Mouse (Mus musculus) thymus, adult 2 months (tissue): ENCODE data around the gene Calcrl.

ENCODE experiments used
- CTCF ChIP-seq: fragments of 200-500 bp; IDR thresholded peaks from 2 replicates; pipeline ENCODE4 v1.5.1; 2012; ENCODE audit warnings: mild to moderate bottlenecking, control low read depth, low read length, moderate library complexity, borderline replicate concordance; ENCODE audit not compliant: control insufficient read depth, poor library complexity, insufficient read depth; ENCODE audit errors: extremely low read depth
- POLR2A ChIP-seq: fragments of 200-500 bp; IDR thresholded peaks from 2 replicates; pipeline ENCODE4 v1.6.1; 2012; ENCODE audit warnings: mild to moderate bottlenecking, low read length, control low read depth, moderate library complexity; ENCODE audit not compliant: control insufficient read depth, poor library complexity, insufficient read depth; ENCODE audit errors: extremely low read depth

- TF ChIP-seq POLR2A (no peak), CTCF (no peak)
Observed at GRCm38 (mm10) chr2:84388023-84388416, 37.2 kb downstream of the Calcrl start.
